Comparison of ENCODE assay signal across 10 mouse cellular contexts in the genomic region with DNA sequence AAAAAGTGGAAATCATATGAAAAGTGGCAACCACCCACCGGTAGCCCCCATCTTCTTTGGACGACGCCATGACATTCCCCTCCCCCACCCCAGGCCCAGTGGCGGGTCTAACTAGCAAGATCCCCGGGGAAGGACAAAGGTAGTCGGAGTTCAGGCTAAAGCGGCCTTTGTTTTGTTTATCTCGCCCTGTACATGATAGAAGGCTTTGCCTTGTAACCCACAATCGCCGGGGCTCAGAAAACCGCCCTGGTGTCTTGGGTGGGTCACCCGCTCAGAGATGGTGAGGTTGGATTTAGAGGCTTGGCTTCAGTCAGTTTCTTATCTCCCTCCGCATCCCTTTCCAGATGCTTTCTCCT. TPM values are rescaled to one million over a fixed set of nuclear protein-coding genes. Genes with fewer than 3 reads are reported as not detected.
DNase-seq lines count a peak whose midpoint lies in the region; ATAC-seq and TF ChIP-seq lines count a peak whose summit lies in the region.
"Had no signal": no experiment of that assay in that cellular context is flagged by ENCODE, and none has a peak within 500 bp of the region (broad histone marks: within the 10 kb centered on the region; RNA-seq: fewer than 3 reads in every experiment).

No protein-coding gene starts in this region.

- no peak for ATAC-seq in lung, postnatal 0 days
- ATAC-seq in hindbrain, embryonic 13.5 days (ENCODE audit: low FRiP score) = no peak
- ATAC-seq in megakaryocyte progenitor cell, adult 5-6 weeks (replicated peaks; ENCODE audit: poor library complexity) = 0 out of 2 replicates have a peak, but pooled peaks have one; percentile 17
- ATAC-seq in granulocyte monocyte progenitor cell, adult 5-6 weeks (replicated peaks; ENCODE audit: poor library complexity, severe bottlenecking) = no peak

- no peak for TF ChIP-seq CTCF in lung, postnatal 0 days (IDR thresholded peaks at IDR 0.05)

- H3K9ac ChIP-seq in lung, postnatal 0 days (replicated peaks; ENCODE audit: low read depth) = no peak overlapping the region
- H3K9ac ChIP-seq in hindbrain, embryonic 13.5 days = 0 out of 2 replicates have a peak overlapping the region, but pooled peaks have one; percentile 20

- no peak for DNase-seq in lung, postnatal 0 days (ENCODE audit: low spot score)
- DNase-seq in lung, postnatal 36 days = no peak
- no peak for DNase-seq in adrenal gland, postnatal 14 days
- DNase-seq in cerebellum, adult 8-10 months = no peak
- DNase-seq in cerebellum, postnatal 4 days (ENCODE audit: low spot score in 2 of 2) = no peak

- no peak overlapping the region for H3K27ac ChIP-seq in lung, postnatal 0 days (ENCODE audit: low read length)
- no peak overlapping the region for H3K27ac ChIP-seq in hindbrain, embryonic 13.5 days
- H3K27ac ChIP-seq: macrophage had no signal

- no peaks in the 10 kb centered on the region for H3K9me3 ChIP-seq in lung, postnatal 0 days (ENCODE audit: low read length)
- no peaks in the 10 kb centered on the region for H3K9me3 ChIP-seq in hindbrain, embryonic 13.5 days

- peak overlapping the region; percentile 25 for H3K4me2 ChIP-seq in lung, postnatal 0 days (replicated peaks; ENCODE audit: low read depth, low read length)
- H3K4me2 ChIP-seq in hindbrain, embryonic 13.5 days = peak overlapping the region; percentile 48

- no peaks in the 10 kb centered on the region for H3K4me1 ChIP-seq in lung, postnatal 0 days (ENCODE audit: insufficient read depth, low read depth, low read length)
- H3K4me1 ChIP-seq in hindbrain, embryonic 13.5 days (replicated peaks) = peaks cover 11% of the 10 kb centered on the region

- no peaks in the 10 kb centered on the region for H3K36me3 ChIP-seq in lung, postnatal 0 days (ENCODE audit: insufficient read depth, low read length)
- no peaks in the 10 kb centered on the region for H3K36me3 ChIP-seq in hindbrain, embryonic 13.5 days

- H3K4me3 ChIP-seq in lung, postnatal 0 days (ENCODE audit: low read depth, low read length) = no peak overlapping the region
- H3K4me3 ChIP-seq in hindbrain, embryonic 13.5 days = peak overlapping the region; percentile 19
- H3K4me3 ChIP-seq: erythroblast, embryonic 14.5 days had no signal

- H3K27me3 ChIP-seq in lung, postnatal 0 days (replicated peaks; ENCODE audit: insufficient read depth, low read length) = no peaks in the 10 kb centered on the region
- H3K27me3 ChIP-seq in hindbrain, embryonic 13.5 days = peaks cover 7% of the 10 kb centered on the region

- TF ChIP-seq EP300 in lung, postnatal 0 days (IDR thresholded peaks at IDR 0.05) = no peak

- 24% methylated on average over 13 of the region's 13 CpGs for WGBS in lung, postnatal 0 days
- WGBS in hindbrain, embryonic 13.5 days = 4% methylated on average over 13 of the region's 13 CpGs

RNA-seq across cellular contexts. Expression of a gene that starts 54.4 kb away (rescaled TPM):
- 15.3 and 16.4 TPM in 2 replicates for polyA plus RNA-seq in lung, postnatal 0 days (2015; fragmentation: Nextera tagmentation; extraction: Ambion mirVana)
- 25.0 and 25.6 TPM in 2 replicates for polyA plus RNA-seq in hindbrain, embryonic 13.5 days (2015; fragmentation: Nextera tagmentation; extraction: Ambion mirVana)
- total RNA-seq in megakaryocyte progenitor cell, adult 5-6 weeks (2015) = 23.7 and 25.4 TPM in 2 replicates
- total RNA-seq in megakaryocyte progenitor cell, adult 5-6 weeks (2017) = 18.9 and 20.5 TPM in 2 replicates
- 16.3 and 16.9 TPM in 2 replicates for total RNA-seq in adrenal gland, postnatal 14 days (2021)
- 10.9 and 14.1 TPM in 2 replicates for total RNA-seq in granulocyte monocyte progenitor cell, adult 5-6 weeks (2014; fragmentation: Nextera tagmentation)
- 23.1 and 25.1 TPM in 2 replicates for total RNA-seq in granulocyte monocyte progenitor cell, adult 5-6 weeks (2017)
